Mouse (Mus musculus): ENCODE results near the gene Naip6. TPM values are rescaled to one million over a fixed set of nuclear protein-coding genes. Genes with fewer than 3 reads are reported as not detected.

Gene Naip6
- total RNA-seq, 2 experiments from 2014 or later, result 0.14 to 0.35 TPM

Other genes starting within 250 kb of the Naip6 start
- gene Bdp1, start 213.6 kb downstream of the Naip6 start, total RNA-seq (2021), result 10 to 100 TPM; 25.0 to 29.6 TPM
- 1 to 10 TPM; 5.9 to 6.7 TPM for gene Serf1, start 209.7 kb downstream of the Naip6 start, total RNA-seq (2021)
- 10 to 100 TPM; 14.6 to 16.4 TPM for gene Smn1, start 192.8 kb downstream of the Naip6 start, total RNA-seq (2021)
- gene Naip2, start 115.6 kb downstream of the Naip6 start, total RNA-seq (2021), result under 1 TPM; 0.47 to 0.70 TPM
- gene Naip5, start 71.4 kb downstream of the Naip6 start, total RNA-seq (2021), result under 1 TPM; 0.38 to 0.39 TPM
- gene Naip1, start 135.2 kb upstream of the Naip6 start, total RNA-seq (2021), result under 1 TPM in 1 of 2 experiments, not detected in 1; 0.08 TPM
- gene Gtf2h2, start 174.9 kb upstream of the Naip6 start, total RNA-seq (2021), result 10 to 100 TPM; 18.4 to 23.6 TPM
- under 1 TPM; 0.39 to 0.46 TPM for gene Ocln, start 235.0 kb upstream of the Naip6 start, total RNA-seq (2021)

All from heart, postnatal 36 days (tissue).